Mouse (Mus musculus): ENCODE results near the gene Olfr12.

Gene Olfr12

GRCm38 (mm10) chr1:92617488-92617887 lies at the start of gene Olfr12:
Gene Olfr12 (plus strand): TSS chr1:92617788.
- DNase-seq (ENCODE audit: low spot score), result no peak

GRCm38 (mm10) chr1:92571022-92571421 lies 46.6 kb upstream of the Olfr12 start, which contains the start of gene Olfr1413:
Gene Olfr1413 (plus strand): TSS chr1:92571322.
- no peak for DNase-seq (ENCODE audit: low spot score)

GRCm38 (mm10) chr1:92585479-92585878 lies 32.1 kb upstream of the Olfr12 start, which contains the start of gene Olfr1412:
Gene Olfr1412 (plus strand): TSS chr1:92585779.
- no peak for DNase-seq (ENCODE audit: low spot score)

- DNase-seq (ENCODE audit: low spot score), result no peak
Observed at GRCm38 (mm10) chr1:92594111-92594510, 23.5 kb upstream of the Olfr12 start, which contains the start of gene Olfr1411. Gene Olfr1411 (plus strand): TSS chr1:92594411.

GRCm38 (mm10) chr1:92596019-92596418 lies 21.6 kb upstream of the Olfr12 start:
- no peak for DNase-seq (ENCODE audit: low spot score)

- DNase-seq (ENCODE audit: low spot score), result no peak
Observed at GRCm38 (mm10) chr1:92605482-92605881, 12.1 kb upstream of the Olfr12 start, which contains the start of gene Olfr1410. Gene Olfr1410 (plus strand): TSS chr1:92605782.

- DNase-seq (ENCODE audit: low spot score), result no peak
Observed at GRCm38 (mm10) chr1:92607711-92608110, 9.9 kb upstream of the Olfr12 start.

GRCm38 (mm10) chr1:92611008-92611407 lies 6.6 kb upstream of the Olfr12 start:
- no peak for DNase-seq (ENCODE audit: low spot score)

- no peak for DNase-seq (ENCODE audit: low spot score)
Observed at GRCm38 (mm10) chr1:92613175-92613574, 4.4 kb upstream of the Olfr12 start.

GRCm38 (mm10) chr1:92614516-92614915 lies 3.1 kb upstream of the Olfr12 start:
- DNase-seq (ENCODE audit: low spot score), result no peak

- no peak for DNase-seq (ENCODE audit: low spot score)
Observed at GRCm38 (mm10) chr1:92616046-92616445, 1.5 kb upstream of the Olfr12 start.

- DNase-seq (ENCODE audit: low spot score), result no peak
Observed at GRCm38 (mm10) chr1:92618360-92618759, 772 bp downstream of the Olfr12 start.

- no peak for DNase-seq (ENCODE audit: low spot score)
Observed at GRCm38 (mm10) chr1:92628227-92628626, 10.6 kb downstream of the Olfr12 start.

GRCm38 (mm10) chr1:92632196-92632595 lies 14.6 kb downstream of the Olfr12 start:
- DNase-seq (ENCODE audit: low spot score), result no peak

GRCm38 (mm10) chr1:92632948-92633347 lies 15.4 kb downstream of the Olfr12 start:
- no peak for DNase-seq (ENCODE audit: low spot score)

- DNase-seq (ENCODE audit: low spot score), result no peak
Observed at GRCm38 (mm10) chr1:92633726-92634125, 16.1 kb downstream of the Olfr12 start.

- no peak for DNase-seq (ENCODE audit: low spot score)
Observed at GRCm38 (mm10) chr1:92634569-92634968, 17.0 kb downstream of the Olfr12 start.

GRCm38 (mm10) chr1:92634976-92635599 lies 17.5 kb downstream of the Olfr12 start:
- no peak for DNase-seq (ENCODE audit: low spot score)

- no peak for DNase-seq (ENCODE audit: low spot score)
Observed at GRCm38 (mm10) chr1:92636015-92636414, 18.4 kb downstream of the Olfr12 start.

- DNase-seq (ENCODE audit: low spot score), result no peak
Observed at GRCm38 (mm10) chr1:92636676-92637075, 19.1 kb downstream of the Olfr12 start.

GRCm38 (mm10) chr1:92637501-92638172 lies 20.0 kb downstream of the Olfr12 start:
- DNase-seq (ENCODE audit: low spot score), result no peak

- no peak for DNase-seq (ENCODE audit: low spot score)
Observed at GRCm38 (mm10) chr1:92638181-92638580, 20.6 kb downstream of the Olfr12 start.

- DNase-seq (ENCODE audit: low spot score), result no peak
Observed at GRCm38 (mm10) chr1:92638736-92639135, 21.1 kb downstream of the Olfr12 start.
